Mouse (Mus musculus) adrenal gland, adult 8-10 months (tissue): ENCODE data around the gene Bend7. TPM values are rescaled to one million over a fixed set of nuclear protein-coding genes. Genes with fewer than 3 reads are reported as not detected.

Experiments used
- DNase-seq: peaks from one replicate; pipeline ENCODE4 v3.0.0; 2022
- total RNA-seq, 4 experiments: library from RNA; stranded (reverse); gene quantifications; 2 replicates each; pipeline ENCODE4 v1.2.4; 2022

Gene Bend7
- total RNA-seq, 4 experiments from 2014 or later: 16.0 to 25.8 (median 20.3) TPM

DNA sequence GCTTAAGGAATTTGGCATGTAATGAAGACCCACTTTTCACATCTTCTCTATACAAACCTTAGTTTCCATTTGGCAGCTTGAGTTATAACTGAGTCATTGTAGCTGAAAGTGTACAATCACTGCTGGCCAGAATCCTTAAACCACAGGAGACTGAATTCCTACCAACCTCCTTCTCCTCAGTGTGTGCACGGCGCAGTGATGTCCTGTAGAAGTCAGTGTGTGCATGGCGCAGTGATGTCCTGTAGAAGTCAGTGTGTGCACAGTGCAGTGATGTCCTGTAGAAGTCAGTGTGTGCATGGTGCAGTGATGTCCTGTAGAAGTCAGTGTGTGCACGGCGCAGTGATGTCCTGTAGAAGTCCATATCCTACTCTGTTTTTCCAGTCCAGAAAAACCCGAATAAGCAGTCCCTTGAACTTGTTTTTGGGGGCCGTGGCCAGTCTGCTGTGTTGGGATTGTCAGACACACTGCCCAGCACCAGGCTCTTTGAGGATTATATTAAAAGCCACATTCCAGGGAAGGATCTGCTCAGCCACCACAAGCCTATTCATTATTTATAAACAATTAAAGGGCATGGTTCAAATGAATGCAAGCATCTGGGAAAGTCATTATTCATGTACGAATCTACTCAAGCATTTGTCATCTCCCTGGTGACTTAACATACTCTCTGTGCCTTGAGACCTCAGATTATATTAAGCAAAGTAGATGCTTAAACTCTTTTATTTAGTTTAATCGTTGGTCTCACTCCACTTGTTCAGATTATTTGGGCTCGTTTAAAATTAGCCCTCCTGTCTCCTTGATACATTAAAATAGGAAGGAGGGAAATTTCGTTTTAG is 65.4 kb downstream of the Bend7 start:
- no peak for DNase-seq

DNA sequence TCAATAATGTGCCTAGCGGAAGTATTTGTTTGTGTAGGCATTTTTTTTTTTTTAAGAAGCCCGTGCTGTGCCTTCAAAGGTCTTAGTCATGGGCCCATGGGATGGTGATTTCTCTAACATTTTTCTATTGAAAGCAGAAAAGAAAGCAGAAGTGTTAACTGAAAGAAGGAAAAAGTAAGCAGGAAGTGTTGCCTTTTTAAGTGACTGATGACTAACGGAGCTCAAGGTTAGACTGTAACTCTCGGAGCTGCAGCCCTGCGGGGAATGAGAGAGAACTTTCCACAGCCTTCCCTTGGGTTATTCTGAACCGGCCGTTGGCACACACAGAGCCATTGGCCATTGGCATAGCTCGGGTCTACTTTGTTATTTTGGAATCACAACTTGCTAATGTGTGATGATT is 66.4 kb downstream of the Bend7 start:
- DNase-seq: peak; percentile 60

DNA sequence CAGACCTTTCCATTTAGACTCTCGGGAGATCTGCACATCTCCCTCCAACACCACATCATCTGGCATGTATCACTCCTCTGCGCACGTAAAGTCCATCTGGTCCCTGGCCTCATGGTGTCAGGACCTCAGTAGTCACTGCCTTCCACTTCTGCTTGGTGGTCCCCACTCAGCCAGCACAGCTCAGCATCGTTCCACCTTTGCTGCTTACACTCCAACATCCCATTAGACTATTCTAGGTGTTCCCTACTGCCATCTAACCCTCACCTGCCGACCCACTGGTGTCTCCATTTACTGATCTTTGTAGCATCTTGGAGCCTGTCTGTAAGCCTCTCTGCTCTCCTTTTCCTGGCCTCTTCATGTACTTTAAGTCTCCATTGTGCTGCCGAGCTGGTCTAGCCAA is 67.4 kb downstream of the Bend7 start:
- DNase-seq: no peak

DNA sequence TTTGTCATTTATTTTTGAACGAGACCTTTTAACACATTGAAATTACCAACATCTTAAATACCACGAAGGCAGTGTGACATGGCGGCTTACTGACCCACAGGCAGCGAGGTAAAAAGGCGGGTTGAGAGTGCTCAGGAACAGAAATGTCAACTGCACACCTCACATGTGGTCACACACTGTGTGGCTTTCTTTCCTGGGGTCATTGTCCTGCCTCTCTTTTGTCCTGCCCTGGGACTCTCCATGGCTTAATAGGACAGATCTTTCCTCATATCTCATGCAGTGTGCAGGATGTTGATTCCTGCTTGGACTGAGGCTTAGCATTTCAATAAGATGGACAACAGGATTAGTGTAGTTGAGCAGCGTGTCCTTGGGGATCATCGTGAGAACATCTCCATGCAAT is 69.6 kb downstream of the Bend7 start:
- DNase-seq: no peak

DNA sequence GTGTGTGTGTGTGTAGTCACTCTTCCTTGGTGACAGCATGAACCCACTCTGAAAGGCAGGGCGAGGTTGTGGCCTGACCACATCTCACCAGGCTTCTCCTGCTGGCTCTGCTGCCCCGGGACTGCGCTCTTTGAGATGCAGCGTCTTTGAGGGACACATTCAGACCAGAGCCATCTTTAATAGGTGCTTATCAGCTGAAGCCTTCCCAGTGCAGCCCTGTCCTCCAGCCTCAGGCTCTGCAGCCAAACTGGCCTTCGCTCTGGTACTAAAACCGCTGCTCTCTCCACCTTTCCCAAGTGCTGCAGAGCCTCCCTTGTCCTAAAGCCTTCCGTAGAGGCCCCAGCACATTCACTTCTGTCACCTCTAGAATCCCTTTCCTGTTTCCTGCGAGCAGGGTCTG is 74.0 kb downstream of the Bend7 start:
- DNase-seq: no peak

DNA sequence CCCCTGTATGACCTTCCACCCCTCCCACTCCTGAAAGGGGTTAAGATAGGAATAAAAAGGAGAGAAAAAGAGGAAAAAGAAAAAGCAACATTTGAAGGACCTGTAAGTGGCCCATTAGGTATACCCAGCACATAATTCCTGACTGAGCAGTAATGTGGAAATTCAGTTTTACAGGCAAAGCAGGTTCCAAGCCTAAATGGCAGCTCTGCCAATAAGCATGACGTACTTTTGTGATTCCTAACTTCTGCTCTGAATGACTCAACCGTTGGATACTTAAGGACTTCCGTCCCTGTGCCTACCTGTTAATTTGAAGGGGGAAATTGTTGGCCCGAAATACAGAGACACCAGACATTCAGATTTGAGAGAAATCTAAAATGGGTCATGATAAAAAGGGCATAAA is 74.9 kb downstream of the Bend7 start:
- DNase-seq: no peak

DNA sequence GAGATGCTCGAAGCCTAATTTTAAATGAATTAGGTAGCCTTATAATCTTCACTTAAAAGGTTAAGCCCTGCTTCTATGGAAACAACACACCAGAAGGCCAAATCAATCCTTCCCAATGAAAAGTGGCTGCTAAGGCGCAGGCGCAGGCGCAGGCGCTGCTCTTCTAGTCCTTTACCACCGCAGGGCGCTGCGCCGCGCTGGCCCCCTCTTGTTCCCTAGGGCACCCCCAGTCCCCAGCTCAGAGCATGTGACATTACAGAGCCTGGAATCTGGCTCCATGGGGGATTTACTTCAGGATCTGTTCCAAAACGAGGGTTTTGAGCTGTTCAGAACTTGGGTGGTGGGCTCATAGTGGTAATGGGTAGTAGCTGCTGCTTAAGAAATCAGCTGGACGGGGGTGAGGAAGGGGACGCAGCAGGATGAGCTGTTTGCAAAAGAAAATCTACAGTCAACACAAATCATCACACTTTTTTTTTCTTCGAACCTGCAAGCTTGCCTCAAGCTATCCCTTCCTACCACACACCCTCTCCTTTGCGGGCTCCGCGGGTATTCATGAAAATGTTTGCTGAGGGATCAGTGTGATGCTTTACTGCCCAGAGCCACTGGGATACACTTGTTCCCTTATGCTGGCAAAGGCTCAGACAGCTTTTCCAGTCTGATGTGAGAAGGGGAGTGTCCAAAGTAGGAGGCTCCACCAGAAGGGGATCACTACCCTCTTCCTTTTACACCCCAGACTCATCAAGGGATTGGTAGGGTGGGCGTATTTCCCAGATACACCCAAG is 85.0 kb downstream of the Bend7 start:
- no peak for DNase-seq

DNA sequence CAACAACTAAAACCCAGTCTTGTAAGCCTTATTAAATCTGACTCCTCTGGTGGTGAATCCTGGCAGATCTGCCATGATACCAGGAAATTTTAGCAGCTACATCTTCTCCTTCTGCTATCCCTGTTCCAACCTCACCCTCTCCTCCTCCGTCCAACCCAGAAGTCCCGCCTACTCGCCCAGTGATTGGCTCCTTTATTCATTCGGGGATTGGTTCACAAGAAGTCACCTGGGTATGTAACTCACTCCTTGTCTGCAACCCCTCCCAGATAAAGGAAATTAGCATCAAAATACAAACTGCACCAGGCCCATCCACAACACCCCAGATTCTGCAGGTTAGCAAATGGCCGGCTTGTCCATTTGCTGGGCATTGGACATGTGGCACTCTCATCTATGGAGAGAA is 98.7 kb downstream of the Bend7 start:
- DNase-seq: no peak

DNA sequence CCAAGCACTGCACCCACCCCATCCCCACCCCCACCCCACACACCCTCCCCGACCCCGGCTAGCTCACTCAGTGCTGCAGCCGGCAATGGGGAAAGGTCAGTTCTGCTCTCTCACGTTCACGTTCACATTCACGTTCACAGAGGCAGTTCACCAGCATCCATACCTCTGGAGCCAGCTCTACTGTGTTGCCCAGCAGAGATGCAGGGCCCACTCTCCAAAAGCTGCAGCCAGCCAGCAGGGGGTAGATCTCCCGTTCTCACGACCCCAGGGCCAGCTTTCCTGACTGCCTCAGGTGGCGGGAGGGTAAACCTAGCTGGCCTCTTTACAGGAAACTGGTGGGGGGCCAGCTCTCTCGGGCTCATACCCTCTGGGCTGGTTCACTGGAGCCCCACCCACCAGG is 100.0 kb downstream of the Bend7 start:
- no peak for DNase-seq

DNA sequence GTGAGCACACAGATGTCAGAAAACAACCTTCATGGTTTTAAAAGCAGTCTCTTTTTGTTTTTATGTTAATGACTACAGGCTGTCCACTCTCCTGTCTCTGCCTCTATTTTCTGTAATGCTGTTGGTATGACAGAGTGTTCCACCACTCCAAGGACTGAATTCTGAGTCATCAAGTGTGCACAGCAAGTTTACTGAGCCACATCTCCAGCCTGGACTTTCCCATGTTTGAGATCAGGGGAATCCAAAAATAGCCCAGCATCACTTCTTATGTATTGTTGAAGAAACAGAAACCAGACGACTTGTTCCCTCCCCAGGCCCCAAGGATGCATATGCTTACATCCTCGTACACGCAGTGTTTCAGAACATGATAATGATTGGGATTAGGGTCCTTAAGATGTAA is 102.6 kb downstream of the Bend7 start:
- DNase-seq: no peak

DNA sequence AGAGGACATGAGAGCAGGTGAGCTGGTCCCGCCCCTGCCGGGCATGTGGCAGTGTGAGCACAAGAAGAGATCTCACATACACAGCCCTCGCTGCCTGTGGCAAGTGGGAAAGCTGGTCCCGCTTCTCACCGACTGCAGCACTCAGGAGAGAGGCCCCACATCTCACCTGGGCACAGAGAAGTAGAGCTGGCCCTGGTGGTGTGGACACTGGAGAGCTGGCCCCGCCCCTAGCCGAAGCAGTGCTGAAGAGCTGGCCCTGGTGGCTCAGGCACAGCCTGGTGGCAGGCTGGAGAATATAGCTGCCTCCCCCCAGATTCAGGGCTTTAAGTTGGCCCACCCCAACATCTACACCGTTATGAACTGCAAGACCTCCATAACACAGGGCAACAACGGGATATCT is 106.4 kb downstream of the Bend7 start:
- DNase-seq: no peak

DNA sequence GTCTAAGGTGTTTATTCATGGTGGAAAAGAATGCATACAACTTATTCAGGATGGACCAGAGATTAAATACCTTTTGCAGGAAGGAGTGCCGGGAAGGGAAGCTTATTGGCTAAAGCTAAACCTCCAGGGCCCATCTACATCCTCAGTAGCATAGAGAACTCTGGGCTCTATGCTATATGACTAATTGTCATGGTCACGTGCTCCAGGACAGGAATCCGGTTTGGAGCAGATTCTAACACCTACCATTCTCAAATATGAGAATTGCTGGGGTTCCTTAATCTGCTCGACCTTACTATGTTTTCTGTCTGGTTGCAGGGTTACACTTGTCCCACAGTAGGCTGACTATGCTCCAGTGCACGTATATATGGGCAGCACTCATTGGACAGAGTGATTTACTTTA is 110.4 kb downstream of the Bend7 start:
- no peak for DNase-seq

DNA sequence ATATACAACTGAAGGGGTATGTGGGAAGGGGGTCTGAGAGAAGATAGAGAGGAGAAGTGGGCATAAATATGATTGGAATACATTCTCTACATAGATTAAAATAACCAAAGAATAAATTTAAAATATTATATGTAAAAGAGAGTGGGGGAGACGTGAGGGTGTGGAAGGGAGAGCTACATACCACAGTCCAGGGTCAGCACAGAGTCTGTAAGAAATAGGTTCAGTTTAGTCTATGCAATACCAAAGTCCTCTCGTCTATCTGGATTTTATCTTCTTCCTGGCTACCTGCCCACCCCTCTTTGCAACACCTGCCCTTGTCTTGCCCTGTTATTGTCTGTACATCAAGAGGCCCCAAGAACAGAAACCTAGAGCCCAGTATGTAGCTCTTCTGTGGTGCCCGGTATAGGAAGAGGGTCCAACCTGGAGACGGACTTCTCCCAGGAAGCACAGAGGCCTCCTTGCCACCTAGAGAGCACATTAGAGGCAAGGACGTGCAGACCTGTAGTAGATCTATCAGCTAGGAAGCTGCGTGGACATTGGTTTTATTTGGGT is 110.9 kb downstream of the Bend7 start:
- no peak for DNase-seq

DNA sequence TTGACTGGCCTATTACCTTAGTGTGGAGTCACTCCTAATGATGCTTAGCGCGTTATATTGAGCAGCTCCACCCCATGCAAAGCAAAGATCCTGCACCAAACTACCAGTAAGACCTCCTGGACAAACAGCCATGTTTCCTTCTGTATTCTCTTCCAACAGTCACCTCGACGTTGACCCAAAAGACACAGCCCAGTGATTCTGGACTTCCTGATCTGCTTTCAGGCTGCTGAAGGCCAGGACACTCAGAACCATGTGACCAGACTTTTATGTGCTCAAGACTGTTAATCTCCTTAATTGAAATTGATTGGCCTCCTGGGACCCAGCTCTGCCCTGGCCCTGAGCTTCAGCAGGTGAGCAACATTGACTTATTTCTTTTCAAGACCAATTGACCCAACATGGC is 111.4 kb downstream of the Bend7 start:
- DNase-seq: no peak

DNA sequence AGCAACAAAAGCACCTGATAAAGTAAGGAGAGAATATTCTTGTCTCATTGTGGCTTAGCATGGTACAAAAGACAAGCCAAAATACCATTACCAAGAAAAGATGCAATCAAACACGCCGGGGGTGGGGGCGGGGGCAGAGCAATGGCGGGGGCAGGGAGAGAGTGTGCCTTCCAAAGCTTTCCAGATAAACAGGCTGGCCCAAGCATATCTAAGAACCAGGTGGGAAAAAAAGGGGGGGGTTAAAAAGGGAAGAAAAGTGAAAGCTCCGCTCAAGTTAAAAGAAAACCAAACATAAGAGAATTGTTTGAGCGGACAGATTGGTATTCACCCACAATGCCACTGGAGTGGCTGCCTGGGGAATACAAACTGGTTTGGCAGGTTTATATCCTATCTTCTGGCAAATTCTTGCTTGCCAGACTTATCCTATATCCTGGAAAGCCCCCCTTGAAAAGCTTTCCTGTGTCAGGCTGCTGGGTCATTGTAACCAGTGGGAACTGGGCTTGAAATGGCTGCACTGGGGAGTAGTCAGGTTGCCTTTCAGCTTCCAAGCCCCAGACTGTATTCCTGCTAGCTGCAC is 111.9 kb downstream of the Bend7 start:
- DNase-seq: no peak

DNA sequence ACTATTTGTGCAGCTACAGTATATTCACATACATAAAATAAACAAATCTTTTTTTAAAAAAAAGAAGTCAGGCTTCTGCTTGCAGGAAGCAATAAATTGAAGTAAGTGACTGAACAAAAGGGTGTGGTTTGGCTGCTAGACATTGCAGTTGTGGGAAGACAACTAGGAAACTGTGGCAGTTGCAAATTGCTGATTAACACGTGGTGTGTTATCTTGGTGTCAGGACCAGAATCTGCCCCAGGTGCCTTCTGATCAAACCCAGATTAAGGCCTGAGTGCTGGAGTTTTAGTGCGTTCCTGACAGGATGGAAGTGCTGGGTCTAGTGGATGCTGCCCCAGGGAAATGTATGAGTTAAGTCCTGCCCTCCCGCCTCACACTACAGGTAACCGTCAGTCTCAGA is 113.9 kb downstream of the Bend7 start:
- no peak for DNase-seq

DNA sequence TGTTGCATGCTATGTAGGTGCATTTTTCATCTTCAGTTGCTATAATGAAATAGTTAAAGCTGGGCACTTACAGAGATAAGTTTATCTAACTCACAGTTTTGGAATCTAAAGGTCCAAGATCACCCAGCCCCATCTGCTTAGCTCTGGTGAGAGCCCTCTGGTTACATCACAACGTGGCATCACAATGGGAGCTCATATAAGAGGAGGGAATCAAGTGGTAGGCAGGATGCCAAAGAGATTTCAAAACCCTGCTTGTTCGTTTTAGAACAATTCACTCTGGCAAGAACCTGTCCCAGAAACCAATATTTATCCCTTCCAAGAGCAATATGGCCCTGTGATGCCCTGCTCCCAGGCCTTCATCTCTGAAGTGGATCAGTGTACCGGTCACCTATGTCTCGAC is 114.5 kb downstream of the Bend7 start:
- no peak for DNase-seq

DNA sequence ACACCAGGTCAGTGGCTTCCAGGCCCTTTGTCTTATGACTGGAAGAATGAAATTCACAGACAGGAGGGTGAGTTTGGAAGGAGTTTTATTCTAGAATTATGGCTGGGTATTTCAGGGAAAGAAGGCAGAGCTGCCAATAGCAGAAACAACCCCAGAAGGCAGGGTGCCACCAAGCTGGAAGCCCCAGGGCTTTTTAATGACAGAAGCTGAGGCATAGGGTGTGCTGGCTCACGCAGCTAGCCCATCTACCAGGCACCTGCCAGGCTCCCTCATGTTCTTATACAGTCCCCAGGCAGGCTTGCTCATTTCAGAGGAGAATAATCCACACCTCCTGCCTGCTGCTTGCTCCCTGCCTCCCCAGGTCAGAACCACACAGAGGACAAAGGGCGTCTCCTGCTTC is 131.8 kb downstream of the Bend7 start:
- DNase-seq: no peak

Other genes starting within 250 kb of the Bend7 start
- gene Prpf18, start 65.7 kb upstream of the Bend7 start, total RNA-seq: 10 to 100 TPM; 50.7 to 54.5 (median 51.7) TPM
- 10 to 100 TPM; 55.4 to 66.8 (median 59.2) TPM for gene Sephs1, start 163.7 kb downstream of the Bend7 start, total RNA-seq
- gene Phyh, start 201.2 kb downstream of the Bend7 start, total RNA-seq: 100 to 1,000 TPM; 169 to 329 (median 213) TPM